Mouse (Mus musculus) hindlimb bud, embryonic 11.5 days (tissue): ENCODE results near the gene H2al1i.
"Not testable (repeated sequence)": the region's sequence is repeated elsewhere in the genome, so short reads cannot be mapped to it uniquely, and the experiment has no call there.

Source experiments
- DNase-seq: peaks from one replicate; pipeline ENCODE4 v3.0.0-alpha.2; 2012; ENCODE audit warnings: low read depth, low spot score; ENCODE audit errors: extremely low spot score

Gene H2al1i

GRCm38 (mm10) chrX:11324359-11324758, at the start of gene H2al1i:
Gene H2al1i (plus strand): TSS chrX:11324659.
- DNase-seq, result not testable (repeated sequence)

GRCm38 (mm10) chrX:11277083-11277482, 47.4 kb upstream of the H2al1i start:
- no peak for DNase-seq

- no peak for DNase-seq
These were observed 43.7 kb upstream of the H2al1i start for GRCm38 (mm10) chrX:11280741-11281140.

GRCm38 (mm10) chrX:11288306-11288882, 36.1 kb upstream of the H2al1i start:
- DNase-seq, result no peak

- no peak for DNase-seq
These were observed 35.2 kb upstream of the H2al1i start for GRCm38 (mm10) chrX:11289244-11289643.

- not testable (repeated sequence) for DNase-seq
These were observed 25.5 kb upstream of the H2al1i start, which contains the start of gene H2al1a for GRCm38 (mm10) chrX:11298957-11299356. Gene H2al1a (plus strand): TSS chrX:11299257.

GRCm38 (mm10) chrX:11302132-11302531, 22.3 kb upstream of the H2al1i start, which contains the start of gene H2al1b:
Gene H2al1b (plus strand): TSS chrX:11302432.
- DNase-seq, result not testable (repeated sequence)

- DNase-seq, result not testable (repeated sequence)
These were observed 19.1 kb upstream of the H2al1i start, which contains the start of gene H2al1c for GRCm38 (mm10) chrX:11305355-11305754. Gene H2al1c (plus strand): TSS chrX:11305655.

- DNase-seq, result not testable (repeated sequence)
These were observed 15.9 kb upstream of the H2al1i start, which contains the start of gene H2al1d for GRCm38 (mm10) chrX:11308524-11308923. Gene H2al1d (plus strand): TSS chrX:11308824.

- DNase-seq, result not testable (repeated sequence)
These were observed 12.8 kb upstream of the H2al1i start, which contains the start of gene H2al1e for GRCm38 (mm10) chrX:11311634-11312033. Gene H2al1e (plus strand): TSS chrX:11311934.

GRCm38 (mm10) chrX:11314858-11315257, 9.6 kb upstream of the H2al1i start, which contains the start of gene H2al1f:
Gene H2al1f (plus strand): TSS chrX:11315158.
- DNase-seq, result not testable (repeated sequence)

GRCm38 (mm10) chrX:11317956-11318355, 6.5 kb upstream of the H2al1i start, which contains the start of gene H2al1g:
Gene H2al1g (plus strand): TSS chrX:11318256.
- not testable (repeated sequence) for DNase-seq

- not testable (repeated sequence) for DNase-seq
These were observed 3.3 kb upstream of the H2al1i start, which contains the start of gene H2al1h for GRCm38 (mm10) chrX:11321192-11321591. Gene H2al1h (plus strand): TSS chrX:11321492.

- not testable (repeated sequence) for DNase-seq
These were observed 3.1 kb downstream of the H2al1i start, which contains the start of gene H2al1j for GRCm38 (mm10) chrX:11327522-11327921. Gene H2al1j (plus strand): TSS chrX:11327822.

- DNase-seq, result no peak
These were observed 21.3 kb downstream of the H2al1i start for GRCm38 (mm10) chrX:11345762-11346161.

GRCm38 (mm10) chrX:11346756-11347155, 22.3 kb downstream of the H2al1i start:
- DNase-seq, result no peak

- DNase-seq, result no peak
These were observed 36.4 kb downstream of the H2al1i start for GRCm38 (mm10) chrX:11360823-11361222.

- no peak for DNase-seq
These were observed 36.8 kb downstream of the H2al1i start for GRCm38 (mm10) chrX:11361261-11361660.

- DNase-seq, result no peak
These were observed 39.4 kb downstream of the H2al1i start for GRCm38 (mm10) chrX:11363890-11364289.

- no peak for DNase-seq
These were observed 40.7 kb downstream of the H2al1i start for GRCm38 (mm10) chrX:11365151-11365550.
